In the genomic region with DNA sequence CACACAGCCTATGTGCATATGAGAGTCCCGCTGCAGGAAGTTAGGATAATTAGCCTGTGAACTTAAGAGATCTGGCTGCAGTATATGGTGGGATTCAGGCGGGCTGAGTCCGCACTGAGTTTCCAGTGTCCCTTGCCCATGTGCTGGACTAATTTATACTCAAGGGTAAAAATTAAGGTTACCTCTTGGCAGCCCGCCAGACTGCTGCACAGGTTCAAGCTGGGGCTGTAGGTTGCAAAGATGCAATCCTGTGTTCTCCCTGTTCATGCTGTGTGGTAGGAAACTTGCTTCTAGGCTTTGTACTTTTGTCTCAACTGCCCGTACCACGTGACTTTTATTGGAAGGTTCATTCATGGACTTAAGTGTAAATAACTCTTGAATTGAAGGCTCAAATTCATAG, we compare ENCODE assay signal across 10 mouse cellular contexts. TPM values are rescaled to one million over a fixed set of nuclear protein-coding genes. Genes with fewer than 3 reads are reported as not detected.
DNase-seq lines count a peak whose midpoint lies in the region; ATAC-seq lines count a peak whose summit lies in the region.
"Had no signal": no experiment of that assay in that cellular context is flagged by ENCODE, and none has a peak within 500 bp of the region (broad histone marks: within the 10 kb centered on the region; RNA-seq: fewer than 3 reads in every experiment).

No protein-coding gene starts in this region.

- no peaks in the 10 kb centered on the region for H3K36me3 ChIP-seq in forebrain, embryonic 10.5 days (replicated peaks)
- no peaks in the 10 kb centered on the region for H3K36me3 ChIP-seq in forebrain, embryonic 16.5 days (ENCODE audit: control insufficient read depth, insufficient read depth)
- no peaks in the 10 kb centered on the region for H3K36me3 ChIP-seq in neural tube, embryonic 13.5 days
- H3K36me3 ChIP-seq in neural tube, embryonic 15.5 days = no peaks in the 10 kb centered on the region

- ATAC-seq in forebrain, embryonic 16.5 days = no peak
- no peak for ATAC-seq in neural tube, embryonic 13.5 days (ENCODE audit: low read depth)
- ATAC-seq in neural tube, embryonic 15.5 days (ENCODE audit: low FRiP score) = no peak

- no peaks in the 10 kb centered on the region for H3K27me3 ChIP-seq in forebrain, embryonic 10.5 days (ENCODE audit: poor library complexity, severe bottlenecking)
- no peaks in the 10 kb centered on the region for H3K27me3 ChIP-seq in forebrain, embryonic 16.5 days (replicated peaks; ENCODE audit: control insufficient read depth, insufficient read depth, low read length)
- no peaks in the 10 kb centered on the region for H3K27me3 ChIP-seq in neural tube, embryonic 13.5 days
- H3K27me3 ChIP-seq in neural tube, embryonic 15.5 days (replicated peaks) = no peaks in the 10 kb centered on the region

- H3K4me1 ChIP-seq in forebrain, embryonic 10.5 days = peaks cover 11% of the 10 kb centered on the region
- H3K4me1 ChIP-seq in forebrain, embryonic 16.5 days (replicated peaks; ENCODE audit: control insufficient read depth, insufficient read depth, low read length) = peaks cover 5% of the 10 kb centered on the region
- H3K4me1 ChIP-seq in neural tube, embryonic 13.5 days (replicated peaks) = peaks cover 19% of the 10 kb centered on the region
- peaks cover 9% of the 10 kb centered on the region for H3K4me1 ChIP-seq in neural tube, embryonic 15.5 days

- H3K4me2 ChIP-seq in forebrain, embryonic 16.5 days (ENCODE audit: low read length) = no peak overlapping the region
- 0 out of 2 replicates have a peak overlapping the region, but pooled peaks have one; percentile 5 for H3K4me2 ChIP-seq in neural tube, embryonic 13.5 days
- H3K4me2 ChIP-seq in neural tube, embryonic 15.5 days = no peak overlapping the region

- no peak overlapping the region for H3K4me3 ChIP-seq in forebrain, embryonic 10.5 days
- H3K4me3 ChIP-seq in forebrain, embryonic 16.5 days (replicated peaks; ENCODE audit: low read length) = no peak overlapping the region
- H3K4me3 ChIP-seq in neural tube, embryonic 13.5 days = no peak overlapping the region
- H3K4me3 ChIP-seq in neural tube, embryonic 15.5 days (replicated peaks) = no peak overlapping the region

- H3K9ac ChIP-seq in forebrain, embryonic 16.5 days (replicated peaks; ENCODE audit: low read depth, low read length) = no peak overlapping the region
- H3K9ac ChIP-seq in neural tube, embryonic 13.5 days = no peak overlapping the region
- no peak overlapping the region for H3K9ac ChIP-seq in neural tube, embryonic 15.5 days (replicated peaks)

- H3K9me3 ChIP-seq in forebrain, embryonic 10.5 days = no peaks in the 10 kb centered on the region
- H3K9me3 ChIP-seq in forebrain, embryonic 16.5 days (ENCODE audit: control insufficient read depth, low read length) = no peaks in the 10 kb centered on the region
- H3K9me3 ChIP-seq in neural tube, embryonic 13.5 days = no peaks in the 10 kb centered on the region
- no peaks in the 10 kb centered on the region for H3K9me3 ChIP-seq in neural tube, embryonic 15.5 days (replicated peaks)

- no peak for DNase-seq in forebrain, embryonic 10.5 days (ENCODE audit: extremely low spot score, low spot score)
- DNase-seq in neural tube, embryonic 10.5 days (ENCODE audit: extremely low spot score, low spot score) = no peak
- peak; percentile 39 for DNase-seq in kidney, adult 9 months
- no peak for DNase-seq in layer of hippocampus, postnatal 25 days (ENCODE audit: extremely low spot score in 1 of 2, low spot score in 1 of 2)
- DNase-seq in gastrocnemius, adult 18-20 months (ENCODE audit: low spot score) = no peak
- DNase-seq: cerebellum, adult 9-10 months; lung, adult 18-20 months had no signal

- peak overlapping the region; percentile 72 for H3K27ac ChIP-seq in forebrain, embryonic 10.5 days
- H3K27ac ChIP-seq in forebrain, embryonic 16.5 days (ENCODE audit: low read length) = no peak overlapping the region
- H3K27ac ChIP-seq in neural tube, embryonic 13.5 days (replicated peaks) = peak overlapping the region; percentile 56
- H3K27ac ChIP-seq in neural tube, embryonic 15.5 days (replicated peaks) = peak overlapping the region; percentile 29

- WGBS in forebrain, embryonic 10.5 days = 84% methylated on average over 6 of the region's 6 CpGs
- 56% methylated on average over 6 of the region's 6 CpGs for WGBS in forebrain, embryonic 16.5 days
- 54% methylated on average over 6 of the region's 6 CpGs for WGBS in neural tube, embryonic 13.5 days
- WGBS in neural tube, embryonic 15.5 days = 54% methylated on average over 6 of the region's 6 CpGs

RNA-seq across cellular contexts. Expression of a gene that starts 3.0 kb away (rescaled TPM):
- 5.5 and 6.2 TPM in 2 replicates for polyA plus RNA-seq in forebrain, embryonic 10.5 days (2016; fragmentation: Nextera tagmentation; extraction: Ambion mirVana)
- 3.3 and 4.2 TPM in 2 replicates for polyA plus RNA-seq in forebrain, embryonic 16.5 days (2015; fragmentation: Nextera tagmentation; extraction: Ambion mirVana)
- 4.2 and 4.6 TPM in 2 replicates for polyA plus RNA-seq in neural tube, embryonic 13.5 days (2015; fragmentation: Nextera tagmentation; extraction: Ambion mirVana)
- polyA plus RNA-seq in neural tube, embryonic 15.5 days (2015; fragmentation: Nextera tagmentation; extraction: Ambion mirVana) = 2.4 and 4.2 TPM in 2 replicates
- total RNA-seq in layer of hippocampus, postnatal 25 days (2021) = 10 to 100 TPM; 81.1 to 86.7 TPM
- 100 to 1,000 TPM; 110 to 122 TPM for total RNA-seq in gastrocnemius, adult 18-20 months (2021)
